Mouse (Mus musculus) regulatory T cell (primary cell): ENCODE results near the gene Sacs.

ENCODE experiments used
- in situ Hi-C: fragments of 300-600 bp; cut with MboI, MseI; formaldehyde crosslinking; loops from one replicate; pipeline ENCODE4 v1.15.1; 2025; ENCODE audit warnings: high pct_unique_total_duplicates

Gene Sacs

GRCm38 (mm10) chr14:61160920-61161319 is 22.7 kb downstream of the Sacs start:
- in situ Hi-C loops = no loop called here

- in situ Hi-C loops = no loop called here
Observed at GRCm38 (mm10) chr14:61161367-61162334, 23.4 kb downstream of the Sacs start.

- in situ Hi-C loops = no loop called here
Observed at GRCm38 (mm10) chr14:61164461-61164860, 26.2 kb downstream of the Sacs start.

GRCm38 (mm10) chr14:61165929-61166328 is 27.7 kb downstream of the Sacs start:
- in situ Hi-C loops = no loop called here

GRCm38 (mm10) chr14:61171261-61171970 is 33.2 kb downstream of the Sacs start:
- in situ Hi-C loops = no loop called here

- in situ Hi-C loops = no loop called here
Observed at GRCm38 (mm10) chr14:61172548-61173158, 34.4 kb downstream of the Sacs start.

- in situ Hi-C loops = no loop called here
Observed at GRCm38 (mm10) chr14:61173229-61173628, 35.0 kb downstream of the Sacs start.

- in situ Hi-C loops = no loop called here
Observed at GRCm38 (mm10) chr14:61191904-61192303, 53.6 kb downstream of the Sacs start.

- in situ Hi-C loops = no loop called here
Observed at GRCm38 (mm10) chr14:61192326-61192725, 54.1 kb downstream of the Sacs start.

GRCm38 (mm10) chr14:61194416-61194815 is 56.2 kb downstream of the Sacs start:
- in situ Hi-C loops = no loop called here

GRCm38 (mm10) chr14:61210111-61210510 is 71.9 kb downstream of the Sacs start:
- in situ Hi-C loops = no loop called here

- in situ Hi-C loops = no loop called here
Observed at GRCm38 (mm10) chr14:61211754-61212153, 73.5 kb downstream of the Sacs start.

- in situ Hi-C loops = no loop called here
Observed at GRCm38 (mm10) chr14:61221166-61221565, 82.9 kb downstream of the Sacs start.

GRCm38 (mm10) chr14:61222506-61222905 is 84.2 kb downstream of the Sacs start:
- in situ Hi-C loops = no loop called here

- in situ Hi-C loops = no loop called here
Observed at GRCm38 (mm10) chr14:61223740-61224139, 85.5 kb downstream of the Sacs start.

- in situ Hi-C loops = no loop called here
Observed at GRCm38 (mm10) chr14:61224387-61225077, 86.3 kb downstream of the Sacs start.

- in situ Hi-C loops = no loop called here
Observed at GRCm38 (mm10) chr14:61226151-61226550, 87.9 kb downstream of the Sacs start.

GRCm38 (mm10) chr14:61229763-61230162 is 91.5 kb downstream of the Sacs start:
- in situ Hi-C loops = no loop called here

GRCm38 (mm10) chr14:61230179-61230578 is 91.9 kb downstream of the Sacs start:
- in situ Hi-C loops = no loop called here

GRCm38 (mm10) chr14:61232016-61232568 is 93.8 kb downstream of the Sacs start:
- in situ Hi-C loops = no loop called here

GRCm38 (mm10) chr14:61235846-61236474 is 97.7 kb downstream of the Sacs start:
- in situ Hi-C loops = loop anchor here (5.0 kb wide), 1 partner anchor 51 kb away; no protein-coding TSS in a partner anchor
